28 mouse cellular contexts compared by ENCODE assay signal in genomic region chr11:47333702-47334101, GRCm38 (mm10).
"Had no signal": no experiment of that assay in that cellular context is flagged by ENCODE, and none has a peak within 500 bp of the region (broad histone marks: within the 10 kb centered on the region; RNA-seq: fewer than 3 reads in every experiment).

No protein-coding gene starts in this region.

- DNase-seq: gastrocnemius, adult 2 months; gastrocnemius, postnatal 10 days; gastrocnemius, postnatal 25 days; heart, adult 18-20 months; heart, postnatal 10 days; heart, postnatal 4 days; kidney, adult 18-20 months; kidney, adult 8-10 months; kidney, postnatal 14 days; kidney, postnatal 36 days; layer of hippocampus, adult 9-11 months; layer of hippocampus, postnatal 36 days; left cerebral cortex, postnatal 4 days had no signal

- ATAC-seq: hindbrain, embryonic 16.5 days; inflammation-experienced regulatory T-cells, adult 6 months; intestine, embryonic 15.5 days; intestine, postnatal 0 days; liver, embryonic 12.5 days had no signal

- H3K36me3 ChIP-seq: heart, embryonic 10.5 days; heart, embryonic 12.5 days; hindbrain, embryonic 10.5 days; hindbrain, embryonic 12.5 days; intestine, embryonic 15.5 days; kidney, embryonic 15.5 days; limb, embryonic 13.5 days; limb, embryonic 15.5 days; liver, embryonic 12.5 days had no signal

- H3K4me3 ChIP-seq: gastrocnemius, adult 2 months; heart, embryonic 10.5 days; heart, embryonic 12.5 days; hindbrain, embryonic 10.5 days; hindbrain, embryonic 12.5 days; intestine, embryonic 15.5 days; kidney, embryonic 15.5 days; limb, embryonic 13.5 days; limb, embryonic 15.5 days; liver, embryonic 12.5 days had no signal

- H3K4me1 ChIP-seq: heart, embryonic 10.5 days; hindbrain, embryonic 10.5 days; hindbrain, embryonic 12.5 days; intestine, embryonic 15.5 days; kidney, embryonic 15.5 days; limb, embryonic 13.5 days; limb, embryonic 15.5 days; liver, embryonic 12.5 days had no signal

- H3K4me2 ChIP-seq: heart, embryonic 12.5 days; hindbrain, embryonic 12.5 days; hindbrain, embryonic 14.5 days; intestine, embryonic 15.5 days; kidney, embryonic 15.5 days; limb, embryonic 13.5 days; limb, embryonic 15.5 days; liver, embryonic 12.5 days had no signal

- H3K9ac ChIP-seq: heart, embryonic 12.5 days; hindbrain, embryonic 12.5 days; hindbrain, embryonic 14.5 days; intestine, embryonic 15.5 days; kidney, embryonic 15.5 days; limb, embryonic 13.5 days; limb, embryonic 15.5 days; liver, embryonic 12.5 days; liver, embryonic 14.5 days had no signal

- H3K27ac ChIP-seq: gastrocnemius, adult 2 months; heart, embryonic 10.5 days; hindbrain, embryonic 10.5 days; hindbrain, embryonic 12.5 days; hindbrain, embryonic 14.5 days; intestine, embryonic 15.5 days; kidney, embryonic 15.5 days; kidney, postnatal 0 days; limb, embryonic 13.5 days; limb, embryonic 15.5 days; liver, embryonic 12.5 days; liver, embryonic 14.5 days had no signal

- H3K9me3 ChIP-seq: heart, embryonic 10.5 days; heart, embryonic 12.5 days; hindbrain, embryonic 10.5 days; hindbrain, embryonic 12.5 days; intestine, embryonic 15.5 days; kidney, embryonic 15.5 days; limb, embryonic 13.5 days; limb, embryonic 15.5 days; liver, embryonic 12.5 days had no signal

- H3K27me3 ChIP-seq: heart, embryonic 12.5 days; hindbrain, embryonic 12.5 days; intestine, embryonic 15.5 days; kidney, embryonic 15.5 days; limb, embryonic 13.5 days; limb, embryonic 15.5 days; liver, embryonic 12.5 days had no signal
